Mouse (Mus musculus): ENCODE data around the gene Cerk. TPM values are rescaled to one million over a fixed set of nuclear protein-coding genes. Genes with fewer than 3 reads are reported as not detected.
"Not testable (repeated sequence)": the region's sequence is repeated elsewhere in the genome, so short reads cannot be mapped to it uniquely, and the experiment has no call there.

Cerk gene
- total RNA-seq, 2 experiments from 2014 or later = 40.6 to 68.6 TPM

- not testable (repeated sequence) for DNase-seq (ENCODE audit: low spot score in 2 of 2)
Measured at GRCm38 (mm10) chr15:86212193-86212592, 26.3 kb upstream of the Cerk start.

- no peak for DNase-seq (ENCODE audit: low spot score in 2 of 2)
Measured at GRCm38 (mm10) chr15:86206385-86206784, 20.4 kb upstream of the Cerk start.

GRCm38 (mm10) chr15:86205300-86205699 lies 19.4 kb upstream of the Cerk start:
- DNase-seq (ENCODE audit: low spot score in 2 of 2) = peak; percentile 68 to 75

GRCm38 (mm10) chr15:86203942-86204561 lies 18.1 kb upstream of the Cerk start:
- peak; percentile 48 for DNase-seq (ENCODE audit: low spot score in 2 of 2)

GRCm38 (mm10) chr15:86203292-86203793 lies 17.4 kb upstream of the Cerk start:
- no peak for DNase-seq (ENCODE audit: low spot score in 2 of 2)

GRCm38 (mm10) chr15:86202640-86203039 lies 16.7 kb upstream of the Cerk start:
- no peak for DNase-seq (ENCODE audit: low spot score in 2 of 2)

GRCm38 (mm10) chr15:86201696-86202330 lies 15.9 kb upstream of the Cerk start:
- DNase-seq (ENCODE audit: low spot score in 2 of 2) = no peak

GRCm38 (mm10) chr15:86201095-86201494 lies 15.2 kb upstream of the Cerk start:
- no peak for DNase-seq (ENCODE audit: low spot score in 2 of 2)

GRCm38 (mm10) chr15:86200169-86200568 lies 14.2 kb upstream of the Cerk start:
- no peak for DNase-seq (ENCODE audit: low spot score in 2 of 2)

- no peak for DNase-seq (ENCODE audit: low spot score in 2 of 2)
Measured at GRCm38 (mm10) chr15:86199482-86199881, 13.5 kb upstream of the Cerk start.

- DNase-seq (ENCODE audit: low spot score in 2 of 2) = no peak
Measured at GRCm38 (mm10) chr15:86199052-86199451, 13.1 kb upstream of the Cerk start.

- DNase-seq (ENCODE audit: low spot score in 2 of 2) = not testable (repeated sequence)
Measured at GRCm38 (mm10) chr15:86194676-86195453, 8.9 kb upstream of the Cerk start.

GRCm38 (mm10) chr15:86191933-86192332 lies 6.0 kb upstream of the Cerk start:
- no peak for DNase-seq (ENCODE audit: low spot score in 2 of 2)

- DNase-seq (ENCODE audit: low spot score in 2 of 2) = no peak
Measured at GRCm38 (mm10) chr15:86191505-86191904, 5.6 kb upstream of the Cerk start.

- no peak for DNase-seq (ENCODE audit: low spot score in 2 of 2)
Measured at GRCm38 (mm10) chr15:86190387-86190786, 4.4 kb upstream of the Cerk start.

- DNase-seq (ENCODE audit: low spot score in 2 of 2) = peak; percentile 79 to 81
Measured at GRCm38 (mm10) chr15:86188746-86189470, 3.0 kb upstream of the Cerk start.

- DNase-seq (ENCODE audit: low spot score in 2 of 2) = no peak
Measured at GRCm38 (mm10) chr15:86188186-86188585, 2.2 kb upstream of the Cerk start.

- DNase-seq (ENCODE audit: low spot score in 2 of 2) = no peak
Measured at GRCm38 (mm10) chr15:86186686-86187085, 745 bp upstream of the Cerk start.

GRCm38 (mm10) chr15:86184851-86185688 lies 871 bp downstream of the Cerk start:
- DNase-seq (ENCODE audit: low spot score in 2 of 2) = peak; percentile 59

- no peak for DNase-seq (ENCODE audit: low spot score in 2 of 2)
Measured at GRCm38 (mm10) chr15:86184071-86184470, 1.9 kb downstream of the Cerk start.
